Mouse (Mus musculus) lung, adult 2 months (tissue): Measurements from ENCODE around the gene Urah. TPM values are rescaled to one million over a fixed set of nuclear protein-coding genes. Genes with fewer than 3 reads are reported as not detected.
A peak's percentile ranks its signal among the peaks of the same experiment; 100 is the strongest.

Experiments used
- DNase-seq: peaks from one replicate; pipeline ENCODE4 v3.0.0; 2022
- H3K4me1 ChIP-seq: fragments of 200-500 bp; 2 replicates; pipeline ENCODE4 v1.6.1; 2011; ENCODE audit warnings: low read length; ENCODE audit not compliant: control insufficient read depth, insufficient read depth
- H3K4me3 ChIP-seq: fragments of 200-500 bp; replicated peaks from 2 replicates; pipeline ENCODE3; 2011; ENCODE audit warnings: low read depth, mild to moderate bottlenecking, control low read depth, low read length; ENCODE audit errors: extremely low read depth
- CTCF ChIP-seq: fragments of 200-500 bp; IDR thresholded peaks from 2 replicates; pipeline ENCODE4 v1.5.1; 2011; ENCODE audit warnings: mild to moderate bottlenecking, low read length, control low read depth; ENCODE audit not compliant: insufficient read depth
- POLR2A ChIP-seq: fragments of 200-500 bp; IDR thresholded peaks from 2 replicates; pipeline ENCODE4 v1.6.1; 2011; ENCODE audit warnings: low read depth, mild to moderate bottlenecking, control low read depth, low read length, borderline replicate concordance; ENCODE audit errors: extremely low read depth
- WGBS: fragments of 180-500 bp; shearing (Covaris S2); methylation state at CpG from one replicate; pipeline ENCODE4 v1.1.7; 2018; 5-methylcytosine and 5-hydroxymethylcytosine counted together
- polyA plus RNA-seq: library from polyadenylated mRNA; depleted of rRNA; stranded (reverse); fragments of >200 nt; gene quantifications from 2 replicates; pipeline ENCODE4 v1.2.3, GENCODE M21; 2012; rRNA removed

Urah gene
- 19.7 and 23.3 TPM in 2 replicates for polyA plus RNA-seq

DNA sequence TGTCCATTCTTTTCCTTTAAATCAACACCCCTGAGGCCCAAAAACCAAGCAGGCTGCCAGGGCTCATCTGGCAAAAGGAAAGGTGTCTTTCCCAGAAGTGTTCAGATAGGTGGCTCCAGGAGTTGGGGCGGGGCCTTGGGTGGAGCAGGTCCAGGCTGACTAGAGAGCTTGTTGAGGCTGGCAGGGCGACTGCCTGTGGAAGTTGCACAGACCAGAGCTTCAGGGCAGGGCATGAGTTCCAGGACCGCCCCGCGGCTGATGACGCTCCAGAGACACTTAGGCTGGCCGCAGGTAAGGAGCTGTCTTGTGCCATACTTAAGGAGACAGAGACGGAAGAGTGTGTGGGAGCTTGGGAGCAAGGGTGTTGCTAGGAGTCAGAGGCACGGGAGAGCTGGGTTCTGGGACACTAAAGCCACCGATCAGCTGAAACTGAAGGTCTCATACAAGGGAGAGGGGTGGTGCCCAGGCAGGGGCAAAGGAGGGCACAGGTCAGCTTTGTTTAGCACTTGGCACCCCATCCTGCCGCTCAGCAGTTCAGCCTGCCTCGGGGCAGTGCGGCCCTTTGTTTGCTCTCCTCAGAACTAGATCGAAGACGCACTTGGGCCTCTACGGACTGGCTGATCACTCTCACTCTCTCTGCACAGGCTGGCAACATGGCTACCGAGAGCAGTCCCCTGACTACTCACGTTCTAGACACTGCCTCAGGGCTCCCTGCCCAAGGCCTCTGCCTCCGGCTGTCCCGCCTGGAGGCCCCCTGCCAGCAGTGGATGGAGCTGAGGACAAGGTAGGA is at the start of gene Urah:
Gene Urah (plus strand): TSS at position 51 of the 790 bp plus-strand sequence.
- Histone ChIP-seq H3K4me1 (no peaks in the 10 kb centered on the region), H3K4me3 (peak within 1 kb of the TSS; percentile 20)
- no peak for TF ChIP-seq POLR2A
- TF ChIP-seq CTCF = no peak
- DNase-seq = peak; percentile 52
- WGBS = 43% methylated on average over 20 of the region's 20 CpGs

DNA sequence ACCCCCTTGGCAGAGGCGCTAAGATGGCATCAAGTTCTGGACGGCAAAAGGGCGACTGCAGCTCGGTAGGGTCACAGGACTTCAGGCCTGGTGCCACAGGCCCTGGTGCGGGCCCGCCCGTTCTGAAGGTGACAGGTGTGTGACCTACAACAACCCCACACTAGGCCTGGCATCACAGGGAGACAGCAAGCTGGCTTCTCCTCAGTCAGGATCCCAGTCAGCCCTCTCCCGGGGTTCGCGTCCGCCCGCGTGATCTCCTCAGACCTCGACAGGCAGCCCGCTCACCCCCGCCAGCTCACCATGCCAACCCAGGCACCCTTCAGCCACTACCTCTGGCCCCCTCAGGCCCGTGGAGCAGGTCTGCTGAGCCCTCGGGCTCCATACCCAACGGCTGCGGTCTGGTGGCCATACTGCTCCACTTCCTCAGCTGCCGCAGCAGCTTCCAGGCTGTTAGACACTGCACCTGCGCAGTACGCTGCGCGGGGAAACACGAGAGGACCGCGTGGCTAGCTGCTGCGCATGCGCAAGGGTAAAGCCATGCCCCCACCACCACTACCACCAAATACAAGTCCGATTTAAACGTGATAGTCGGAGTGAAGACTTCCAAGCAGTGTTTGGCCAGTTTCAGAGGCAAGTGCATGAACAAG is 47.3 kb upstream of the Urah start, which contains the start of gene Syce1:
Gene Syce1 (minus strand): TSS at position 447 of the 647 bp plus-strand sequence.
- TF ChIP-seq CTCF (no peak), POLR2A (no peak)
- H3K4me3 ChIP-seq = no peak within 1 kb of the TSS
- no peak for DNase-seq
- 77% methylated on average over 33 of the region's 33 CpGs for WGBS
- no peaks in the 10 kb centered on the region for H3K4me1 ChIP-seq

DNA sequence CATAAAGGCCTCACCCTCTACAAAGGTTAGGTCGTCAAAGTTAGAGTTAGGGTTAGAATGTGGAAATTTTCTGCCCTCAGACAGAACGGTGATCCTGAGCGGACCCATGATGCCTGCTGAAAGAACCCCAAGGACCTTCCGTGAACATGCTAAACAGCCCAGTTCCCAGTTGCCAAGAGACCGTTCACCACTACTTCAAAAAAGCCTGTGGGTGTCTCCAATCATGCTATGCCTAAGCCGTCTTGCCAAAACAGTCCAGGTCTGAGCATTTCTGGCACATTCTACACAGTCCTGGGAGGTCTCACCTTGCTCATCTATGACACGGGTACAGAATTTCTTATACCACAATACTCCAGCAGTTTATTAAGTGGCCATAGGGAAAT is 46.8 kb upstream of the Urah start:
- TF ChIP-seq CTCF = no peak
- TF ChIP-seq POLR2A = no peak
- H3K4me1 ChIP-seq = no peaks in the 10 kb centered on the region
- H3K4me3 ChIP-seq = no peak overlapping the region
- DNase-seq = no peak
- 83% methylated on average over 7 of the region's 7 CpGs for whole genome bisulfite sequencing

DNA sequence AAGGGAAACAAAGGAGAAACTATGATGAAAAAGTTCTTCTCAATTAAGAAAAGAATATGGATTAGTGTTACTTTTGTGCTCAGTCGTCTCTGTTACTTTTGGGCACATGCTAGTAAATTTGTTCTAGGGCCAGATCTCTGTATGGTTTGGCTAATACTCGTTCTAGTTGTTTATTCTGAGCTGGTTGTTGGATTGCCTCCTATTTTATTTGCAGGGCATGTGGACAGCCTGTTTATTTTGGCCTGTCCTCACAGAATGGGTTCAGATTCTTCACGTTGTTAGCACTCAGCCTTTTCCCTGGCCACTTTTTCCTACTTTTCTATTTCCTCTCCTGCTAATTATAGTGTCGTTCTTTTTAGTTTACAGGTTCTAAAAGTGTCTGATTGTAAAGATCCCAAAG is 41.3 kb upstream of the Urah start:
- TF ChIP-seq POLR2A = no peak
- TF ChIP-seq CTCF = no peak
- WGBS = 30% methylated on average over 4 of the region's 4 CpGs
- DNase-seq = no peak
- no peaks in the 10 kb centered on the region for H3K4me1 ChIP-seq
- H3K4me3 ChIP-seq = no peak overlapping the region

DNA sequence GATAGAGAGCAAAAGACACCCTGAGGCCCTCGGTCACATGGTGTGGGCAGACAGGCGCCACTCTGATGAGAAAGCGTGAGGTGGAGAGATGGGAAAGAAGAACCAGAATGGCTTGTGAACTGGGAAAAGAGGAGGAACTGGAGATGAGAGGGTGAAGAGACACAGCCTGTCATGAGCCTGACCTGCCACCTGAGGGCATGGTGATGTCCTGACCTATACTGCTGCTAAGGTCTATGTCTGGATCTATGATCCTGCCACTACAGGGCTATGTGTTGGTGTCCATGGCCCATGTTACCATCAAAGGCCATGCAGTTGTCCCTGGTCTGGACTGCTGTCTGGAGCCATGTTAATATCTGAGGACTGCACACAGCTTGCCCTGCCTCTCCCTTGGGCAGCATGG is 37.2 kb upstream of the Urah start:
- no peaks in the 10 kb centered on the region for H3K4me1 ChIP-seq
- H3K4me3 ChIP-seq = no peak overlapping the region
- DNase-seq = no peak
- 77% methylated on average over 3 of the region's 3 CpGs for WGBS
- peak; percentile 30; the same call in 1 of the 2 replicates for TF ChIP-seq CTCF
- no peak for TF ChIP-seq POLR2A

DNA sequence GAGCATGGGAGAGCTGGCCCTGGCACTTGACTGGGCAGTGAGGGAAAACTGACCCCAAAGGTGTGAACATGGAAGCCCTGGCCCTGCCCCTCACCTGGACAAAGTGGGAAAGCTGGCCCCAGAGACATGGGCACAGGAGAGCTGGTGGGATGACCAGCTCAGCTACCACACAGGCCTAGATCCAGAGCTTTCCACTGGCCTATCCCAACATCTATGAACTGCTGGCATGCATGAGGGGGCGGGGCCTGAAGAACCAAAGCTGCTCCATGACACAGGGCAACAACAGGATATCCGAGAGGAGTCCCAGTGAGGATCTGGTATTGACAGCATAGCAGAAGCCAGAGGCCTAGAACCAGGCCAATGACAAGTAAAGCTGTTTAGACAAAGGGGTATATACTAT is 36.6 kb upstream of the Urah start:
- 49% methylated on average over 2 of the region's 2 CpGs for WGBS
- DNase-seq = no peak

DNA sequence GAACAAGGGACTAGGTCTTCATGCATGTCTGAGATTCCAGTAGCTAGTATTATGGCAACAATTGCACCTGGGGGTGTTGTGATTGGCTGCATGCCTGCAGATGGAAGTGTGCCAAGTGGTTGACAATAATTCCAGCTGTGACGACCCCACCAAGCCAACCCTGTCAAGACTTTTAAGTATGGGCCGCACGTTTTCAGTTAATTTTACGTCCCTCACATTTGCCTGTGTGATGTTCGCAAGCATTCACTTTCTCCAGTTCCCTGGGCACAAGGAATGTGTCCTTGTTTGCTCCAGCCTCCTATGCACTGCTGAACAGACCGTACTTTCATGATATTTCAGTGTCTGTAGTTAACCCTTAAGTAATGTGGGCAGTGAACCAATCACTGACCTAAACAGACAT is 32.2 kb upstream of the Urah start:
- TF ChIP-seq CTCF (no peak), POLR2A (no peak)
- H3K4me1 ChIP-seq = no peaks in the 10 kb centered on the region
- DNase-seq = no peak
- WGBS = 67% methylated on average over 6 of the region's 6 CpGs
- H3K4me3 ChIP-seq = no peak overlapping the region

More for the DNA sequence above, 36.6 kb upstream of the Urah start:
- Histone ChIP-seq H3K4me1 (no peaks in the 10 kb centered on the region), H3K4me3 (no peak overlapping the region)
- TF ChIP-seq POLR2A (no peak), CTCF (no peak)

DNA sequence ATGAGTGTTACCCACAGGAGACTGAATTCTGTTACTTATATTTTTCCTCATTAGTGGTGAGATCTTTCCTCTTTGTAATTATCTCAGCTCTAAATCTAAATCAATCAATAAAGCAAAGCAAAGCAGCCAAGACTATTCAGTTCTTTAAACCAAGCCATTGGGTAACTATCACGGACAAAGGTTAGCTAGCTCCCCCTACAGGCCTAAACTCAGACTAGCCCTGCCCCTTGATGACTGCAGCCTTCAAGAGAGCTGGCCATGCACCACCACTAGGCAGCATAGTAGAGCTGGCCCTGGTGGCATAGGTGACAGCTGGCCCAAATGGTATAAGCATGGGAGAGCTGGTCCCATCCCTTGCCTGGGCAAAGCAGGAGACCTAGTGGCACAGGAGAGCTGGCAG is 29.1 kb upstream of the Urah start:
- H3K4me1 ChIP-seq = no peaks in the 10 kb centered on the region
- TF ChIP-seq POLR2A (no peak), CTCF (peak; percentile 61)
- DNase-seq = peak; percentile 15
- H3K4me3 ChIP-seq = no peak overlapping the region
- WGBS = 17% methylated on average over 1 of the region's 1 CpGs

DNA sequence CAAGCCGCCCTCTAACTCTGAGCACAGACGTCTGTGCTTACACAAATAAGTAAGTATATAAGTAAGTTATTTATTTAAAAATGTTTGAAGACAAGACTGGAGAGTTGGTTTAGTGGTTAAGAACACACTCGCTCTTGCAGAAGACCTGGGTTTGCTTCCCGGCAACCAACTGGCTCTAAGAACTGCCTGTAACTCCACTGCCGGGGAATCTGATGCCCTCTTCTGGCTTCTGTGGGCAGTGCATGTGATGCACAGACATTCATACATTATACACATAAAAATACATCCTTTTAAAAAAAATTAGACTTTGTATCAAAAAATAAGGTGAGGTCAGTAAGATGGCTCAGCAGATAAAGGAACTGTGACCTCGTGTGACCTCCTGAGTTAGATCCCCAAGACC is 24.3 kb upstream of the Urah start:
- Histone ChIP-seq H3K4me3 (no peak overlapping the region), H3K4me1 (no peaks in the 10 kb centered on the region)
- TF ChIP-seq POLR2A = no peak
- 0 out of 2 replicates have a peak, but pooled peaks have one; percentile 5 for TF ChIP-seq CTCF
- WGBS = 84% methylated on average over 6 of the region's 6 CpGs
- no peak for DNase-seq
